Mouse (Mus musculus): Measurements from ENCODE around the gene Etv2.
A peak's percentile ranks its signal among the peaks of the same experiment; 100 is the strongest.

Gene Etv2

DNA sequence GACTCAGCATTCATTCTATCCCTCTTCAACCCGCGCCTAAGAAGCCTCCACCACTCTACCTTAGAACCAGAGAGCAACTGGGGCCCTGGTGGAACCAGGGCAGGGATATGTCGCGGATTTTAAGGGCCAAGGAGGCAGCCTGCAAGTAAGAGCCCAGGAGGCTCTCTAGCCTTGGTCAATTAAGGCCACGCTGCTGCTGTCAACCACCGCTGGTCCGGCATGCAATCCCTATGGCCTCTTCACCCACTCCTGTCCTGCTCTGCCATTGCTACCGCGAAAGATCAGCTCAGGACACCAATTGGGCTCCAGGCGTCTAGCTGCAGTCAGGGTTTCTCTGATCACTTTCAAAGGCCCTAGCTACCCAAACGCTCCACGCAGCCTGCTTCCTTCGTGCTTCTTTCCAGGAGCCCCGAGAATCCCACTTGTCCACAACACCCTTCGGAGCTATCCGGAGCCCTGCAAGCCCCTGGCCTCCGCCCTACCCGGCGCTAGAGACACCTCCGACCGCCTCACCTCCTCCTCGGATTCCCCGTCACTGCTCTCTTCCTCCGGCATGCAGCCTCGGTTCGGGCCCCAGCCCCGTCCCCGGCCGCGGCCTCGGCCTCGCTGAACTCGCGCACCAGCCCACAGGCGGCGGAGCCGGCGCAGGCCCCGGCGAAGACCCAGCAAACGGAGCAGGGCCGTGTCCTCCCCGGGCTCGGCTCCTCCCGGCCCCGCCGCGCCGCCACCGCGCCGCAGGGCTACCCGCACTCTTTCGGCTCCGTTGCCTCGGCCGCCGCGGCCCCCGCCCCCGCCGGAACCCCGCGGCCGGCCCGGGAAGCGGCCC is 47.6 kb downstream of the Etv2 start:
- DNase-seq: peak; percentile 68

DNA sequence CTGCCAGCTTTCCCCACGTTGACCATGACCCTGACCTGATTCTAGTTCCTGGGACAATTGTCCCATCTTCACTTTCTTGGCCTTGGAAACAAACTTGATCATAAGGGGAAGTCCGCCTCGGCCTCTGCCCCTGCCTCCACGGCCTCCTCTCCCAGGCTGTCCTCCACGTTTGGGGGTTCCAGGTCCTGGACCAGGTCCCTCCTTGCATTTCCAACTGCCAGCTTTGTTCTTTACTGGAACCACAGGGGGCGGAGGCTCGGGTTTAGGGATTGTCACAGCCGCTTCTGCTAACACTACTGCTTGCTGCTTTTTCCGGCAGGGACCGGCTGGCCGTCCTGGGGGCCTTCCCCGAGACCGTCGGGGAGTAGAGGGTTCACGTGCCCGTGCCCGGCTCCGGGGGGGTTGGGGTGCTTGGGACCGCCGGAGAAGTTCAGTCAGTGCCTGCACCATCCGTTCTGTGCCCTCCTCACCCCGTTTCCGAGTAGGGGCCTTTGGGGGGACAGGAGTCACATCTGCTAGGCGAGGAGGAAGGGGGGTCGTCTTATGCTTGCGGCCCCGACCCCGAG is 49.1 kb downstream of the Etv2 start:
- DNase-seq: peak; percentile 28

DNA sequence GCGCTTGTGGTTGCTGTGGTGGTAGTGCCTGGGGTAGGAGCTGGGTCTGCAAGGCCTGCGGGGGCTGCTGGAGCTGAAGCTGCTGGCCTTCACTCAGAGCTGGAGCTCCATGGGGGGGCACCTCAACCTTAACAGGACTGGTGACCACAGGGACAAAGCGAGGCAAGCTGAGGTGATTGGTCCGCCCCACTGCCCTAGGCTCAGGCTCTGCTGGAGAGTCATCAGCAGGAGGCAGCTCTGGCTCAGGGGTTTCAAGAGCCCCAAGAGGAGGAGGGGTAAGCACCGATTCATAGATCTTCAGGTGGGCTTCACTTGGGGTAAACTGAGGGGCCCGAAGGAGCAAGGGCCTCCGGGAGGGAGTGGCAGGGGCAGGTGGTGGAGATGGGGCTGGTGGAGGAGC is 50.5 kb downstream of the Etv2 start:
- DNase-seq: no peak

DNA sequence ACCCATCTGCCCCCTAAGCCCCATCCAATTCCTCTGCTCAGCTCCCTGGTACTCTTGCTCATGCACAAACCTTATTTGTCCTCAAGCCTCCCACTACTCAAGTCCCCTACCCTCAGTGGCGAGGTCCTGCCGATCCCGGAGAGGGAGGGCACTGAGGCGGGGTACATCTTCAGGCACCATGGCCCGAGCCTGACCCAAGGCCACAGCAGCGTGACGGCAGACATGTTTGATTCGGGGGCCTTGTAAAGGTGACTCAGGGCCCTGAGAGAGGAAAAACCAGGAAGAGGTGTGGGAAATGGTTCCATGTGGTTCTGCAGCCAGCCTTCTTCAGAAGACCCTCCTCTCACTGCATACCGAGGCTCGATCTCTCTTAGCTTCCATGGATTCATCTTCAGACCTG is 51.3 kb downstream of the Etv2 start:
- DNase-seq: no peak
